Mouse (Mus musculus): ENCODE measurements around the gene Bmp2k.
"Not testable (repeated sequence)": the region's sequence is repeated elsewhere in the genome, so short reads cannot be mapped to it uniquely, and the experiment has no call there.

Bmp2k gene

DNA sequence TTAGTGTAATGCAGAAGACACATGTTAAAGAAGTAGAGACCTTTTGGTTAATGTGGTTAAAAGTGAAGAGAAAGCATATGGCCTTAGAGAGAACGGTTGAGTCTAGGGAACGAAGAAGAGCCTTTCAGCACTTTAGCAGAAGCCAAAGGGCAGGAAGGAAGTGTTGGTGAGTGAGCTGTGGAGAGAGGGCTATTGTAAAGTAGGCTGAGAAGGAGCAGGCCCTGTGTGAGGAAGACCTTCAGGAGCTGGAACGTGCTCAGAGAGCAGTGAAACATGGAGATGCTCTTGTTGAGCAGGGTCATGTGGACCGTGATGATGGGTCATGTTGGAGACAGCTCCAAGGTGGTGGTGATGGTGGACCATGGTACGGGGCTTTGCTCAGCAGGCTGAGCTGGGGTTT is 4.8 kb downstream of the Bmp2k start:
- DNase-seq (ENCODE audit: low read depth): no peak

DNA sequence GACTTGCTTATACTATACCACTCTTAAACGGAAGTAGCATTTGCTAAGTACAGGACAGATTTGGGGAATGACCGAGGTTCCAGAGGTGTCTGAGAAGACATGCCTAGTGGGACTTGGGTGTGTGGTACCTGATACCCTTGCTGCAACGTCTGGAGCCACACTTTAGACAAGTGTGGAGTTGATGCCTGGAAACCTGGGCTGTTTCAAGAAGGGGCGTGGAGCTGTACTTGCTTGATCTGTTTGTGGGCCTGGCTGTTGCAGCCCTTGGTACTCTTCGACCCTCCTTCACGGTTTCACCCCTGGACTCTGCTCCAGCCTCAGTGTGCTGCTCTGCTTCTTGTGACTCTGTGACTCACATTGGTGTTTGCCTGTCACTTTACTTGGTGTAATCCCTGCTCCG is 5.4 kb downstream of the Bmp2k start:
- no peak for DNase-seq (ENCODE audit: low read depth)

DNA sequence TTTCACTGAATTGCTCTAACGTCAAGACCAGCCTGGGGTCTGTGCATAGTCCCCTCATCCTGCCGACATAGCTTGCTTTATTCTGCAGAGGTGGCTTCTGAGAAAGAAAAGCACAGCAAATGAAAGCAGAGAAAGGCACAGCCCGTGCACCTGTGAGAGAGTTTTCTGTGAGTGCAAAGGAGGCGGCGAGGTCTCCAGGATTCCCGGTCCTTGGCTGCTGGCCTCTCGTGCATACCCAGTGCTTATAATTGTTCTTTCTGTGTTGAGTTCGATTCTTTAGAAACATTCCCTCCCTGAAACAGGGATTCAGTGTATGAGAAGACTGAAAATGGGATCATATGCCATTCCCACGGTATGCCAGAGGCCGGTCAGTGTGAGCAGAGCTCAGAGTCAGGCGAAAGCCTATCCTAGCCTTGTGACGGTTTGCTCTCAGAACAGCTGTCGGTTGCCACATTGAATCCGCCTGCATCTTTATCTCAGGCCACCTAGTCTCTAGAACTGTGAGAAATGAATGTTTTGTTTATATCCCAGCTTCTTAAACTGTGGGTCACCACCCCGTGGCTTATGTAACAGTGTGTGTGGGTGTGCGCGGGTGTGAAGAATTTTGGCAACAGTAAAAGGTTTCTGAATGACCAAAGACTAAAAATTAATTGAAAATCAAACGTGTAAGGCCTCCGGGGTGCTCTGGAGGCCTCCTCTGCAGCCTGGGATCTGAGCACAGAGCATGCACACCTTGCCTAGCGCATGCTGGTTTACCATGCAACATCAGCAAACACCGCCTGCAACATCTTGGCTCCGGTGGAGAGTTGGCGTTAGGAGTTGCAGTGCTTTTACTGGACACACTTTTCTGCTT is 6.9 kb downstream of the Bmp2k start:
- DNase-seq (ENCODE audit: low read depth): no peak

- DNase-seq (ENCODE audit: low read depth): no peak
Observed at GRCm38 (mm10) chr5:97005891-97006290, 8.4 kb downstream of the Bmp2k start.

- no peak for DNase-seq (ENCODE audit: low read depth)
Observed at GRCm38 (mm10) chr5:97006929-97007328, 9.4 kb downstream of the Bmp2k start.

- no peak for DNase-seq (ENCODE audit: low read depth)
Observed at GRCm38 (mm10) chr5:97007496-97007895, 10.0 kb downstream of the Bmp2k start.

DNA sequence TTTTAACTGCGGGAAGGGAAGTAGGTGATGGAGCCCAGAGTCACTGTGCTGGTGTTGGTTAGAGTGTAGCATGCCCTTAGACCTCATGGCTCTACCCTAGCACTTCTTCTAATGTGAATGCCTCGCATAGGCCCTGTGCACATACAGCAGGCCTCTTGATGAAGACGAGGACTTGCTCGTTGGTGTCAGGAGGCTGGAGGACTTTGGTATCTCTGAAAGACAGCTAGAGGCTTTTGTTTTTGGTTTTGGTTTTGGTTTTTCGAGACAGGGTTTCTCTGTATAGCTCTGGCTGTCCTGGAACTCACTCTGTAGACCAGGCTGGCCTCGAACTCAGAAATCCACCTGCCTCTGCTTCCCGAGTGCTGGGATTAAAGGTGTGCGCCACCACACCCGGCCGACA is 11.7 kb downstream of the Bmp2k start:
- not testable (repeated sequence) for DNase-seq (ENCODE audit: low read depth)

- no peak for DNase-seq (ENCODE audit: low read depth)
Observed at GRCm38 (mm10) chr5:97009601-97010335, 12.3 kb downstream of the Bmp2k start.

DNA sequence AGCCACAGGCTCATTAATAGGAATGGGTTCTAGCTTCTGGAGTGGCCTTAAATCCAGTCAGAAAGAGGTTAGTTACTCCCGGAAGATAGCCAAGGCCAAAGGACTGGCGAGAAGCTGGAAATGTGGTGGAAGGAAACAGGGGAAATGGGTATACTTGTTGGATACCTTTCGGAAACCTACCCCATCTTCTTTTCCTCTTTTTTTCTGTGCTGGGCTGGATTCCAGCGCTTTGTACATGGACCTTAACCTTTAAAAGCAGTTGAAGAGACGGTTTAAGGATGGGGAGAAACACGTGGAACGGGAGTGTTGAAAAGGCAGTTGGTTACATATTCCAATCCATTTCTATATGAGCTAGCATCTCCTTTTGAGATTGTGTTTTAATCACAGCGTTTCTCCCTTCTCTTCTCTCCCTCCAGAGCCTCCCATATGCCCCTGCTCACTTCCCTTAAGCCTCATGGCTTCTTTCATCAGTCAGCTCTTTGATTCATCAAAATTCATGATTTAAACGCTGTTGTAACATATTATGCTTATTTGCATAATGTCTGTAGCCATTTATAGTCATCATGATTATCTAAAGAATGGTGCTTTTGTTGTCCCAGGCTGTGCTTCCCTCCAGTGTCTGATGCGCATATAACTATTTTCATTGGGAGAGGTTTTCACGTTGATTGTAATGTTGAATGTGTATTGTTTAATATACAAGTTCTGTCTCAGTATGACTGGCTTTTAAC is 18.5 kb downstream of the Bmp2k start:
- DNase-seq (ENCODE audit: low read depth): no peak

- no peak for DNase-seq (ENCODE audit: low read depth)
Observed at GRCm38 (mm10) chr5:97016842-97017577, 19.5 kb downstream of the Bmp2k start.

GRCm38 (mm10) chr5:97022305-97023278 is 25.1 kb downstream of the Bmp2k start:
- DNase-seq (ENCODE audit: low read depth): no peak

DNA sequence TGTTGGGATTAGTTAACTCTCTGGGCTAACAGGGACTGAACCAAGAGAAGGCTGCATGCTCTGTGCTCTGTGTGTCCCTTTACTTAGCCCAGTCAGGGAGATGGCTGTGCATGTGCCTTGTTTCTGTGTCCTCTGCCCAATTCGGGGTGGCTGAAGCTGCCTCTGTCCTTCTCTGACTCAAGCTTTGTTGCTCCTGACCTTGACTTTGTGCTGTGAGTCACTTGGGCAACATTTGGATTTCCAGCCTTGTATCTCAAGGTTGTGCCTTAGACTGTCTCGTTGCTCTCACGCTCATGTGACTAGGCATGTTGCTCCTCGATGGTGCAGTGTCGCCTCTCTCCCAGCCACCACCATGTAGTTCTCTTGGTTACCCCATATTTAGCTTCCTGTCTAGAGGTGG is 27.3 kb downstream of the Bmp2k start:
- no peak for DNase-seq (ENCODE audit: low read depth)

GRCm38 (mm10) chr5:97025650-97026049 is 28.2 kb downstream of the Bmp2k start:
- DNase-seq (ENCODE audit: low read depth): no peak

- DNase-seq (ENCODE audit: low read depth): no peak
Observed at GRCm38 (mm10) chr5:97028004-97028403, 30.5 kb downstream of the Bmp2k start.

- DNase-seq (ENCODE audit: low read depth): not testable (repeated sequence)
Observed at GRCm38 (mm10) chr5:97028840-97029239, 31.4 kb downstream of the Bmp2k start.

- no peak for DNase-seq (ENCODE audit: low read depth)
Observed at GRCm38 (mm10) chr5:97031771-97032170, 34.3 kb downstream of the Bmp2k start.

DNA sequence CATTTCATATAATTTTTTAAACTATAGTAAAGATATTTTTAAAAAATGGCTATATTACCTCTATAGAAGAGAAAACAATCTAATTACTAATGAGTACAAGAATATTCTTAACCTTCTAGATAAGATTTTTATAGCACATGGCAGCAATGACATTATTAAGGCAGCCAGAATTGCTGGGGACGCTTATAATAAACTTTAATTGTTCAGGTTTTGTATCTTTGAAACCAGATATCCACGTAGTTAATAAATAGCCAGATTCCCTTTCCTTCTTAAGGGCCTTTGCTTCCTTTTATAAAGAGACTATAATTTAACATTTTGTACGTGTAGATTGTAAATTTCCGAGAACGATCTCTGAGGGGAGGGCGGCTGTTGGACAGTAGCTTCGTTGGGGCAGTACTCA is 47.8 kb downstream of the Bmp2k start:
- DNase-seq (ENCODE audit: low read depth): no peak

GRCm38 (mm10) chr5:97046680-97047079 is 49.2 kb downstream of the Bmp2k start:
- DNase-seq (ENCODE audit: low read depth): no peak

DNA sequence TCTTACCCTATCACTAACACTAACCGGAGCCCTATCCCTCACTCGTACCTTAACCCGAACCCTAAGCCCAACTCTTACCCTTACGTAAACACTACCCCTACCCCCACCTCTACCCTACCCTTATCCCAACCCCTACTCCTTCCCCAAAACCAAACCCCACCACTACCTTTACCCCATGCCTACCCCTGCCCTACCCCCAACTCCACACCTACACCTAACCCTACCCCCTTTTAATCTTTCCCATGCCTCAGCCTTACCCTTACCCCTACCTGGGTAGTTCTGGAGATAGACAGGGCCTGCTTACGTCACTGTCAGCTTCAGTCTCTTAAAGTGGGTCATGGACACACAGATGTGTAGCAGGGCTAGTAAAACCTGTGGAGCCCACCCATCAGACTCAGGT is 51.4 kb downstream of the Bmp2k start:
- DNase-seq (ENCODE audit: low read depth): no peak

- no peak for DNase-seq (ENCODE audit: low read depth)
Observed at GRCm38 (mm10) chr5:97054166-97054565, 56.7 kb downstream of the Bmp2k start.

DNA sequence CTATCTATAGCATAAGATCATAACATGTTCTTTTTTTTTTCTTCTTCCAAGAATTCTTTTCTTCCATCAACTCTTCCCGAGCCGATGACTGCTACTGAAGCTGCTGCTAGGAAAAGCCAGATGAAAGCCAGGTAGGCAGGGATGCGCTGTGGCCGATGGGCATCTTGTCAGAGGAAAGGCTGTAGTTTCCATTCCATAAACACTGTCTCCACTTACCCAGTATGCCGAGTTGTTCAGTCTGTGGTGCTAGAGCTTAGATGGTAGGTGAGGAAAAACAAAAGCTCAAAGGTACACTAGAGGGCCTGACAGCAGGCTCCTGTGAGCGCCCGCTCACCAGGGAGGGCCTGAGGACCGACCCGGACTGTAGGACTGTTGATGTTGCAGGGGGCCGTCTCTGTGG is 57.3 kb downstream of the Bmp2k start:
- DNase-seq (ENCODE audit: low read depth): no peak

Data from fibroblast of lung, adult 2 months (primary cell).